Mouse (Mus musculus) retina, embryonic 14.5 days (tissue): Measurements from ENCODE around the gene Gzma.
A peak's percentile ranks its signal among the peaks of the same experiment; 100 is the strongest.

Source experiments
- DNase-seq: peaks from one replicate; pipeline ENCODE4 v3.0.0-alpha.2; 2015; ENCODE audit warnings: low spot score

The Gzma gene

DNA sequence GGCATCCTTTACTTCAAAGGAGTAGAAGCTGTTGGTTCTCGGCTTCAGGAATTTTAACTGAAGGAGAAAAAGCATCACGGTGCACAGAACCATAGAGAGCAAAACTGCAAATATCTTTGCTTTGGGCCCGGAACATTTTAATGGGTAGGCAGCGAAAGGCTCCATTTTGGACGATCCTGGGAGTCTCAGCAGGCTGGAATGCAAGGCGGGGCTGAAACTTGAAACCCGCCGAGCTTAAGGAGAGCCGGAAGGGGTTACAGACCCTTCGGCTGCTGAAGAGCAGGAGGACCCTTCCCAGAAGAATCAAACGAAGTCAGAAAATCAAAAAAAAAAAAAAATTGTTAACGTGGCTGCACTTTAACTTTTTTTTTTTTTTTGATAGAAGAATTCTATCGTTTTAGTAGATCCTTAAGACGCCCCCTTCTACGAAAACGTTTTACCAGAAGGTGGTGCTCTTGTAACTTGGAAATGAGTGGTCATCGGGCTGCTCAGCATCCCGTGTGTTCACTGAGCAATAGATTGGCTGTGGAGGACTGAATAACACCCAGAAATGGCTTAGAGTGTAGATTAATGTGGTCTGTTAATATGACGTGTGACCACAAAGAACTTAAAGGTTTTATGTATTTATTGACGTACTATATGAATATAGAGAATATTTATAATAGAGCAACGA is 54.4 kb downstream of the Gzma start, which contains the start of gene Gpx8:
Gene Gpx8 (minus strand): TSS at position 200 of the 673 bp plus-strand sequence.
- peak; percentile 80 for DNase-seq

DNA sequence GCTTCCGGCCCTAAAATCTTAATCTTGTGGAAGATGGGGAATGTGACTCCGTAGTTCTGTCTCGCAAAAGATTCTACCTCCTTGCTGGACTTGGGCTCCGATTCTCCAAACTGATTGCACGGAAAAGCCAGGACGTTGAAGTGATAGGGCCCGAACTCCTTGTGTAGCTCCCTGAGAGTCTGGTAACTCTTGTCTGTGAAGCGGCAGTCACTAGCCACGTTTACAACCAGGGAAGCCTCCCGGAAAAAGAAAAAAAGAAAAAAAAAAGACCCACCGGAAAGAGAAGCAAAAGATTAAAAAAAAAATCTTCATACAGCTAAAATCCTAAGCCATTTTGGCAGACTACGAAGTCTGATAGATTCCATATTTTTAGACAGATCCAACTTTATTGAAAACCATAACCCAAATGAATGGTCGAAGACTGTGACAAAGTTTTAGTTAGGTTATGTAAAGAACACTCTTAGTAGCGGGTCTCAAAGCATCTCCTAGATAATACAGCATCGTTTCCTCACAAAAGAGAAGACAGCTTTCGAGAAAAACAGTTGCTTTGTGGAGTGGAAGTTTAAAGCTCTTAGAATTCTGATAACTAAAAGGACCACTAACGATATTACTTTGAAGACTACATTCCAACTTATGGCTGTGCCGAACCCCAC is 55.2 kb downstream of the Gzma start:
- no peak for DNase-seq

GRCm38 (mm10) chr13:113044876-113045275 is 55.9 kb downstream of the Gzma start:
- DNase-seq = no peak
